Mouse (Mus musculus) adrenal gland, postnatal 14 days (tissue): Measurements from ENCODE around the gene Lamb2. TPM values are rescaled to one million over a fixed set of nuclear protein-coding genes. Genes with fewer than 3 reads are reported as not detected.

Experiments used
- DNase-seq: peaks from one replicate; pipeline ENCODE4 v3.0.0; 2021; ENCODE audit warnings: mixed read lengths
- total RNA-seq: library from RNA; stranded (reverse); gene quantifications from 2 replicates; pipeline ENCODE4 v1.2.3, GENCODE M21; 2021

The Lamb2 gene
- total RNA-seq, 1 experiment from 2014 or later, result 124 TPM

- peak; percentile 86 for DNase-seq
These were observed 12.7 kb downstream of the Lamb2 start for GRCm38 (mm10) chr9:108492043-108492750.

- no peak for DNase-seq
These were observed 13.7 kb downstream of the Lamb2 start for GRCm38 (mm10) chr9:108493246-108493645.

- DNase-seq, result no peak
These were observed 14.8 kb downstream of the Lamb2 start for GRCm38 (mm10) chr9:108494146-108494825.

- no peak for DNase-seq
These were observed 15.4 kb downstream of the Lamb2 start for GRCm38 (mm10) chr9:108494905-108495304.

GRCm38 (mm10) chr9:108499231-108499630 is 19.7 kb downstream of the Lamb2 start:
- no peak for DNase-seq

- DNase-seq, result no peak
These were observed 20.4 kb downstream of the Lamb2 start for GRCm38 (mm10) chr9:108499943-108500342.

GRCm38 (mm10) chr9:108506901-108507300 is 27.4 kb downstream of the Lamb2 start:
- no peak for DNase-seq

GRCm38 (mm10) chr9:108507619-108508434 is 28.3 kb downstream of the Lamb2 start, which contains the start of gene Qars:
TSS of gene Qars (plus strand) at chr9:108507706.
- DNase-seq, result peak; percentile 97

- no peak for DNase-seq
These were observed 29.2 kb downstream of the Lamb2 start for GRCm38 (mm10) chr9:108508776-108509175.

GRCm38 (mm10) chr9:108516380-108517251 is 37.1 kb downstream of the Lamb2 start, which contains the start of gene Qrich1:
TSS of gene Qrich1 (plus strand) at chr9:108516806.
- peak; percentile 95 for DNase-seq

GRCm38 (mm10) chr9:108517253-108517930 is 37.9 kb downstream of the Lamb2 start:
- DNase-seq, result peak; percentile 94

GRCm38 (mm10) chr9:108517931-108518332 is 38.4 kb downstream of the Lamb2 start:
- DNase-seq, result peak; percentile 68

GRCm38 (mm10) chr9:108521604-108522003 is 42.1 kb downstream of the Lamb2 start:
- no peak for DNase-seq

- DNase-seq, result no peak
These were observed 43.8 kb downstream of the Lamb2 start for GRCm38 (mm10) chr9:108523341-108523740.

- DNase-seq, result peak; percentile 53
These were observed 45.9 kb downstream of the Lamb2 start for GRCm38 (mm10) chr9:108525400-108525799.

GRCm38 (mm10) chr9:108530954-108531353 is 51.4 kb downstream of the Lamb2 start:
- no peak for DNase-seq

- no peak for DNase-seq
These were observed 52.0 kb downstream of the Lamb2 start for GRCm38 (mm10) chr9:108531496-108531895.
